Mouse (Mus musculus): ENCODE measurements around the gene Ntf5. TPM values are rescaled to one million over a fixed set of nuclear protein-coding genes. Genes with fewer than 3 reads are reported as not detected.

Ntf5 gene
- polyA plus RNA-seq, 1 experiment from 2014 or later = 1.4 TPM

GRCm38 (mm10) chr7:45401521-45402085 is 11.9 kb upstream of the Ntf5 start:
- Histone ChIP-seq H3K27me3 (replicated peaks; ENCODE audit: control insufficient read depth, insufficient read depth, low read length) (peaks cover 13% of the 10 kb centered on the region), H3K4me1 (ENCODE audit: control insufficient read depth, insufficient read depth, low read length) (peaks cover 10% of the 10 kb centered on the region), H3K27ac (ENCODE audit: low read length) (no peak overlapping the region), H3K36me3 (ENCODE audit: control insufficient read depth, insufficient read depth, low read length) (no peaks in the 10 kb centered on the region), H3K4me3 (ENCODE audit: low read length) (no peak overlapping the region), H3K9ac (ENCODE audit: low read depth, low read length) (no peak overlapping the region), H3K9me3 (ENCODE audit: control insufficient read depth, low read length) (no peaks in the 10 kb centered on the region), H3K4me2 (ENCODE audit: low read depth, low read length) (no peak overlapping the region)
- WGBS = 70% methylated on average over 10 of the region's 10 CpGs
- no peak for ATAC-seq

GRCm38 (mm10) chr7:45403532-45404261 is 9.8 kb upstream of the Ntf5 start:
- Histone ChIP-seq H3K4me2 (ENCODE audit: low read depth, low read length) (no peak overlapping the region), H3K36me3 (ENCODE audit: control insufficient read depth, insufficient read depth, low read length) (no peaks in the 10 kb centered on the region), H3K27me3 (replicated peaks; ENCODE audit: control insufficient read depth, insufficient read depth, low read length) (peaks cover 34% of the 10 kb centered on the region), H3K4me3 (ENCODE audit: low read length) (no peak overlapping the region), H3K9me3 (ENCODE audit: control insufficient read depth, low read length) (no peaks in the 10 kb centered on the region), H3K9ac (ENCODE audit: low read depth, low read length) (no peak overlapping the region), H3K4me1 (ENCODE audit: control insufficient read depth, insufficient read depth, low read length) (peaks cover 10% of the 10 kb centered on the region), H3K27ac (ENCODE audit: low read length) (no peak overlapping the region)
- WGBS = 44% methylated on average over 6 of the region's 6 CpGs
- peak; percentile 14; the same call in 1 of the 2 replicates for ATAC-seq

DNA sequence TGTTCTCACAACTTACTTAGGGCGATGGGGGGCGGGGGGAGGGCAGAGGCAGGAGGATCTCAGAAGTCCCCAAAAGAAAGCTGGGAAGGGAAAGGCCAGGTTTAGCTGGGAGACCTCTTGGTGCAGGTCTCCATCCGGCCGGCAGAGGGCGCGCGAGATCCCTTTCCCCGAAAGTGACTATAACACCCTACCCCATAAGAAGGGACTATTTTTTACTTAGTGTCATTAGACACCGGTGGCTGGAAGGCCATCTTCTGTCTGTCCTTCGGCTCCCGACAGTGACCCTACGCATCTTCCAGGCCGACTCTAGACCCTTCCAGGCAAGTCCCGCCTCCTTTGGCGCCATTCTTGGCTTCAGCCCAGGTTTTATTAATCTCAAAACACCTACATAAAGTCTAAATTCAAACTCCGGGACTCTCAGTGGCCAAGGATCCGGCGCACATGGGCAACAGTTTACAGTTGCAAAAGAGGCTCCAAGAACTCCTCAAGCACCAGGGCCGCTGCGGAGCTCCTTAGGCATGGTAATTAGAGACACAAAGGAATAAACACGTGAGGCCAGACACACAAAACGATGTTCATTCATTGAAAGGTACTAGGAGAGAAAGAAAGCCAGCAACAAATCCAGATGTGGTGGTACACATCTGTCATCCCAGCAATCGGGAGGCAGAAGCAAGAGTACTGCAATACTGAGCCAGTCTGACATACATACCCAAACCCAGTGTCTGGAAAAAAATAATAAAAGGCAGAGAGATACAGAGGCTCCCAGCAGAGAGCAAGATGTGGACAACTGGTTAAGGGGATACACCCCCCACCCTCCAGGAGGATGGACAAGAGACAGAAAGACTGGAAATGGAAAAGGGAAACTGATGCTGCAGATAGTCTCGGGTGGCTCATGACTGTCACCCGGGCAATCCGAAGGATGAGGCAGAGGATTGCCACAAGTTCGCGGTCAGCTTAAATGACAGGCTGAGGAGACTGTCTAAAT is 8.1 kb upstream of the Ntf5 start, which contains the start of gene Kcna7:
Kcna7 (plus strand) TSS at position 563 of the 985 bp plus-strand sequence.
- Histone ChIP-seq H3K27ac (ENCODE audit: low read length) (no peak within 1 kb of the TSS), H3K27me3 (replicated peaks; ENCODE audit: control insufficient read depth, insufficient read depth, low read length) (peaks cover 51% of the 10 kb centered on the region), H3K36me3 (ENCODE audit: control insufficient read depth, insufficient read depth, low read length) (no peaks in the 10 kb centered on the region), H3K9me3 (ENCODE audit: control insufficient read depth, low read length) (no peaks in the 10 kb centered on the region), H3K4me1 (ENCODE audit: control insufficient read depth, insufficient read depth, low read length) (peaks cover 10% of the 10 kb centered on the region), H3K4me3 (ENCODE audit: low read length) (peak within 1 kb of the TSS; percentile 49), H3K9ac (ENCODE audit: low read depth, low read length) (peak within 1 kb of the TSS; percentile 62), H3K4me2 (ENCODE audit: low read depth, low read length) (peak within 1 kb of the TSS; percentile 74)
- WGBS = 14% methylated on average over 28 of the region's 28 CpGs
- ATAC-seq = 0 out of 2 replicates have a peak, but pooled peaks have one; percentile 28

DNA sequence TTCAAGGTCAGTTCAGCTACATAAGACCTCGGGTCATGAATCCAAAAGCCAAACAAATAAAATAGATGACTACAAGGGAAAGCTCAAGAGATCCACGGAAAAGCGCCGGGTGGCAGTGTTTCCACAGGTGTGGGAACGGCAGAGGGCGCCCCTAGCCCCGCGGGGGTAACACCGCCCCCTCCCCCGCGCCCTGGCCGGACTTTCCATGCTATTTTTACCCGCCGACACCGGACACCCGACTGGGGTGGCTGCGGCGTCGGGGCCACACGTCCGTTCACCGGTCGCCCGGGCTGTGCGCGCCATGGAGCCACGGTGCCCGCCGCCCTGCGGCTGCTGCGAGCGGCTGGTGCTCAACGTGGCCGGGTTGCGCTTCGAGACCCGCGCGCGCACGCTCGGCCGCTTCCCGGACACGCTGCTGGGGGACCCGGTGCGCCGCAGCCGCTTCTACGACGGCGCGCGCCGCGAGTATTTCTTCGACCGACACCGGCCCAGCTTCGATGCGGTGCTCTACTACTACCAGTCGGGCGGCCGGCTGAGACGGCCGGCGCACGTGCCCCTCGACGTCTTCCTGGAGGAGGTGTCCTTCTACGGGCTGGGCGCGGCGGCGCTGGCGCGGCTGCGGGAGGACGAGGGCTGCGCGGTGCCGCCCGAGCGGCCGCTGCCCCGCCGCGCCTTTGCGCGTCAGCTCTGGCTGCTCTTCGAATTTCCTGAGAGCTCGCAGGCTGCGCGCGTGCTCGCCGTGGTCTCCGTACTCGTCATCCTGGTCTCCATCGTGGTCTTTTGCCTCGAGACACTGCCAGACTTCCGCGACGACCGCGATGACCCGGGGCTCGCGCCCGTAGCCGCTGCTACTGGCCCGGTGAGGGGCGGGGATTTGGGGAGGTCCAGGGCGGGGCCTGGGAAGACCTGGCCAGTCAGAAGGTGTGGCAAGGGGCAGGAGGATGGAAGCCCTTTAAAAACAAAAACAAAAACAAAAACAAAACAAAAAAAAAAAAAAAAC is 7.0 kb upstream of the Ntf5 start:
- peak; percentile 8; the same call in 1 of the 2 replicates for ATAC-seq
- Histone ChIP-seq H3K9me3 (ENCODE audit: control insufficient read depth, low read length) (no peaks in the 10 kb centered on the region), H3K4me2 (ENCODE audit: low read depth, low read length) (peak overlapping the region; percentile 74), H3K36me3 (ENCODE audit: control insufficient read depth, insufficient read depth, low read length) (no peaks in the 10 kb centered on the region), H3K4me1 (ENCODE audit: control insufficient read depth, insufficient read depth, low read length) (peaks cover 10% of the 10 kb centered on the region), H3K27ac (ENCODE audit: low read length) (no peak overlapping the region), H3K9ac (ENCODE audit: low read depth, low read length) (peak overlapping the region; percentile 62), H3K27me3 (replicated peaks; ENCODE audit: control insufficient read depth, insufficient read depth, low read length) (peaks cover 59% of the 10 kb centered on the region), H3K4me3 (ENCODE audit: low read length) (peak overlapping the region; percentile 49)
- under 1% methylated on average over 102 of the region's 114 CpGs for WGBS

- Histone ChIP-seq H3K4me3 (ENCODE audit: low read length) (no peak overlapping the region), H3K9ac (ENCODE audit: low read depth, low read length) (no peak overlapping the region), H3K36me3 (ENCODE audit: control insufficient read depth, insufficient read depth, low read length) (no peaks in the 10 kb centered on the region), H3K4me2 (ENCODE audit: low read depth, low read length) (no peak overlapping the region), H3K27me3 (replicated peaks; ENCODE audit: control insufficient read depth, insufficient read depth, low read length) (peaks cover 68% of the 10 kb centered on the region), H3K4me1 (ENCODE audit: control insufficient read depth, insufficient read depth, low read length) (peaks cover 10% of the 10 kb centered on the region), H3K9me3 (ENCODE audit: control insufficient read depth, low read length) (no peaks in the 10 kb centered on the region), H3K27ac (ENCODE audit: low read length) (no peak overlapping the region)
- WGBS = 77% methylated on average over 10 of the region's 10 CpGs
- no peak for ATAC-seq
Measured at GRCm38 (mm10) chr7:45407836-45408235, 5.7 kb upstream of the Ntf5 start.

DNA sequence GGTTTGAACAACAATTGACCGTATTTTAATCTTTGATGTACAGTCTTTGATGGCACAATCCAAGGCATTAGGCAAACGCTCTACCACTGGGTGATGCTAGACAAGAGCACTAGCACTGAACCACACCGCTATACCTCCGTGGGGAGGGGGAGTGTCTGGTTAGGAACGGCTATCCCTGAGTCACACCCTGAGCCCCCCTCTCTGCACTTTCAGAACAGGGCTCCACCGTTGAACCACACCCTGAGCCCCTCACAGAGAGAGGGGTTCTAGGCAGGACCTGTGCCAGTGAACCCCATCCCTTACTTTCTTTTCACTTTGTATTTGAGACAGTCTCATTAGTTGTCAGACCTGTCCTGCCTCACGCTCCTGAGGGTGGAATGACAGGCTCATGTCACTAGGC is 5.1 kb upstream of the Ntf5 start:
- no peak for ATAC-seq
- no peaks in the 10 kb centered on the region for H3K9me3 ChIP-seq (ENCODE audit: control insufficient read depth, low read length)
- H3K4me1 ChIP-seq (ENCODE audit: control insufficient read depth, insufficient read depth, low read length) = peaks cover 14% of the 10 kb centered on the region
- no peaks in the 10 kb centered on the region for H3K36me3 ChIP-seq (ENCODE audit: control insufficient read depth, insufficient read depth, low read length)
- no peak overlapping the region for H3K4me3 ChIP-seq (ENCODE audit: low read length)
- H3K4me2 ChIP-seq (ENCODE audit: low read depth, low read length) = no peak overlapping the region
- H3K9ac ChIP-seq (ENCODE audit: low read depth, low read length) = no peak overlapping the region
- no peak overlapping the region for H3K27ac ChIP-seq (ENCODE audit: low read length)
- WGBS = 63% methylated on average over 7 of the region's 7 CpGs
- H3K27me3 ChIP-seq (replicated peaks; ENCODE audit: control insufficient read depth, insufficient read depth, low read length) = peaks cover 71% of the 10 kb centered on the region

- Histone ChIP-seq H3K27ac (ENCODE audit: low read length) (no peak overlapping the region), H3K27me3 (replicated peaks; ENCODE audit: control insufficient read depth, insufficient read depth, low read length) (peaks cover 77% of the 10 kb centered on the region), H3K4me2 (ENCODE audit: low read depth, low read length) (no peak overlapping the region), H3K4me3 (ENCODE audit: low read length) (no peak overlapping the region), H3K36me3 (ENCODE audit: control insufficient read depth, insufficient read depth, low read length) (no peaks in the 10 kb centered on the region), H3K9ac (ENCODE audit: low read depth, low read length) (no peak overlapping the region), H3K4me1 (ENCODE audit: control insufficient read depth, insufficient read depth, low read length) (peaks cover 16% of the 10 kb centered on the region), H3K9me3 (ENCODE audit: control insufficient read depth, low read length) (no peaks in the 10 kb centered on the region)
- WGBS = 89% methylated on average over 17 of the region's 17 CpGs
- no peak for ATAC-seq
Measured at GRCm38 (mm10) chr7:45408949-45409348, 4.5 kb upstream of the Ntf5 start.

DNA sequence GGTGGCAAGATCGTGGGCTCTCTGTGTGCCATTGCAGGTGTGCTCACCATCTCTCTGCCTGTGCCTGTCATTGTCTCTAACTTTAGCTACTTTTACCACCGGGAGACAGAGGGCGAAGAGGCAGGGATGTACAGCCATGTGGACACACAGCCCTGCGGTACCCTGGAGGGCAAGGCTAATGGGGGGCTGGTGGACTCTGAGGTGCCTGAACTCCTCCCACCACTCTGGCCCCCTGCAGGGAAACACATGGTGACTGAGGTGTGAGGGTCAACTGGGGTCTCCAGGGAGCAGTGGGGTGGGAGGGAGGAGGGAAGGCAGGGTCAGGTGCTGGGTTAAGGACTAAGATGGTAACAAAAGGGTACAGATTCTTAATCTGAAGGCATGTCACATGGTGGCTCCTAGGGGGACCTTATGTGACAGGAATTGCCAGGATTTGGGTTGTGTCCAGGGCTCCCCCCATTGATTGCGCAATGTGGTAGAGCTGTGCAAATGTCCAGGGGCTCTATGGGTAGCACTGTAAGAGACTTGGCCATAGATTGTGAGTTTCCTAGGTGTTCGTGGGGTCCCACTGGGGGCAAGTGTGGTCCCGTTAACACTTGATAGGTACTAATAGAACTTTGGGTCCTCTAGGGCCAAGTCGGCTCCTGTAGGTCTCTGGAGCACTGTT is 3.9 kb upstream of the Ntf5 start:
- H3K4me1 ChIP-seq (ENCODE audit: control insufficient read depth, insufficient read depth, low read length) = peaks cover 21% of the 10 kb centered on the region
- peaks cover 82% of the 10 kb centered on the region for H3K27me3 ChIP-seq (replicated peaks; ENCODE audit: control insufficient read depth, insufficient read depth, low read length)
- no peak overlapping the region for H3K9ac ChIP-seq (ENCODE audit: low read depth, low read length)
- H3K27ac ChIP-seq (ENCODE audit: low read length) = no peak overlapping the region
- H3K36me3 ChIP-seq (ENCODE audit: control insufficient read depth, insufficient read depth, low read length) = no peaks in the 10 kb centered on the region
- no peaks in the 10 kb centered on the region for H3K9me3 ChIP-seq (ENCODE audit: control insufficient read depth, low read length)
- no peak for ATAC-seq
- no peak overlapping the region for H3K4me2 ChIP-seq (ENCODE audit: low read depth, low read length)
- 86% methylated on average over 8 of the region's 8 CpGs for WGBS
- no peak overlapping the region for H3K4me3 ChIP-seq (ENCODE audit: low read length)

All from intestine, embryonic 16.5 days (tissue).